Mouse (Mus musculus) thymus, adult 2 months (tissue): ENCODE results near the gene Phf23.

Source experiments
- CTCF ChIP-seq: fragments of 200-500 bp; IDR thresholded peaks from 2 replicates; pipeline ENCODE4 v1.5.1; 2012; ENCODE audit warnings: mild to moderate bottlenecking, control low read depth, low read length, moderate library complexity, borderline replicate concordance; ENCODE audit not compliant: control insufficient read depth, poor library complexity, insufficient read depth; ENCODE audit errors: extremely low read depth
- POLR2A ChIP-seq: fragments of 200-500 bp; IDR thresholded peaks from 2 replicates; pipeline ENCODE4 v1.6.1; 2012; ENCODE audit warnings: mild to moderate bottlenecking, low read length, control low read depth, moderate library complexity; ENCODE audit not compliant: control insufficient read depth, poor library complexity, insufficient read depth; ENCODE audit errors: extremely low read depth

- TF ChIP-seq POLR2A (no peak), CTCF (no peak)
These were observed 49.9 kb downstream of the Phf23 start for GRCm38 (mm10) chr11:70045435-70045834.
